Mouse (Mus musculus): Measurements from ENCODE around the gene Pvrig. TPM values are rescaled to one million over a fixed set of nuclear protein-coding genes. Genes with fewer than 3 reads are reported as not detected.
"Not testable (repeated sequence)": the region's sequence is repeated elsewhere in the genome, so short reads cannot be mapped to it uniquely, and the experiment has no call there.

Pvrig gene
- polyA plus RNA-seq (2015; fragmentation: Nextera tagmentation; extraction: Ambion mirVana) = not detected in 2 replicates

DNA sequence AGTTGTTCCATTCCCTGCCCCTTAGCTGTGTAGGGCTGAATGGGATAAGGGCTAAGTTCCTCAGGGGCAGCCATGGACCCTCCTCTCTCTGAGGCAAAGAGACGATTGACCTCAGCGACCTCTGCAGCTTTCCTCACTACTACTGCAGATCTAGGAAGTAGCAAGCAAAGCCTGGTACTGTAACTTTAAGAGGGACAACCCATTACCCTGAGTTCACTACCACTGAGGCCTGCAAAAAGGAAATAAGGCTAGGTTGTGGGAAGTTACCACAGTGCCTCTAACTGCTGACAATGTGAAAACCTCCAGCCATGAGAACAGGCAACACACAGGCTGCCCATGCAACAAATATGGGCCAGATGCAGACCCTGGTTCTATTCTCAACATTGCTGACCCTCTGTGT is at the start of gene Pvrig:
Gene Pvrig, plus strand, starts transcription at position 301 of the 400 bp plus-strand sequence.
- no peak for ATAC-seq (ENCODE audit: insufficient number of reproducible peaks, insufficient read depth, low FRiP score, low TSS enrichment, low read depth)
- H3K36me3 ChIP-seq = no peaks in the 10 kb centered on the region
- H3K4me1 ChIP-seq = no peaks in the 10 kb centered on the region
- H3K4me2 ChIP-seq = no peak within 1 kb of the TSS
- no peaks in the 10 kb centered on the region for H3K27me3 ChIP-seq
- H3K27ac ChIP-seq = no peak within 1 kb of the TSS
- 69% methylated on average over 2 of the region's 2 CpGs for WGBS
- H3K4me3 ChIP-seq = no peak within 1 kb of the TSS
- no peak within 1 kb of the TSS for H3K9ac ChIP-seq
- H3K9me3 ChIP-seq = no peaks in the 10 kb centered on the region

DNA sequence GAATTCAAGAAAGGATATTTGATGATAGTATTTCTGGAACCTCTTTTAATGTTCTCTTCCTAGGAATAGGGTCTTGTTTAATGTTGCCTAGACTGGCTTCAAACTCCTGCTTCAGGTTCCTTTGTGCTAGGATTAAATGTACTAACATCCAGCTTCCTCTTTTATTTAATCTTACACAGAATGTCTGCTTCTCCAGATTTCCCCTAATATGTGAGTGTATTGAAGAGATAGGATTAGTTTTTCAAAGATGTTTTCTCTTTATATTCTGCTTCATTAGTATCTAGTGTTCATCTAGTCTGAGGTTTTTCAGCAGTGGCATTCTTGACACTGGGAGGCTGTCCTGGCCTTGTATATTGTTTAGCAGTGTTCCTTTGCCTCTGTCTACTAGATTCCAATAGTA is 47.6 kb upstream of the Pvrig start:
- no peak overlapping the region for H3K4me2 ChIP-seq
- no peaks in the 10 kb centered on the region for H3K36me3 ChIP-seq
- no peak overlapping the region for H3K27ac ChIP-seq
- H3K9ac ChIP-seq = no peak overlapping the region
- ATAC-seq (ENCODE audit: insufficient number of reproducible peaks, insufficient read depth, low FRiP score, low TSS enrichment, low read depth) = no peak
- no peaks in the 10 kb centered on the region for H3K4me1 ChIP-seq
- no peaks in the 10 kb centered on the region for H3K27me3 ChIP-seq
- no peaks in the 10 kb centered on the region for H3K9me3 ChIP-seq
- H3K4me3 ChIP-seq = no peak overlapping the region

DNA sequence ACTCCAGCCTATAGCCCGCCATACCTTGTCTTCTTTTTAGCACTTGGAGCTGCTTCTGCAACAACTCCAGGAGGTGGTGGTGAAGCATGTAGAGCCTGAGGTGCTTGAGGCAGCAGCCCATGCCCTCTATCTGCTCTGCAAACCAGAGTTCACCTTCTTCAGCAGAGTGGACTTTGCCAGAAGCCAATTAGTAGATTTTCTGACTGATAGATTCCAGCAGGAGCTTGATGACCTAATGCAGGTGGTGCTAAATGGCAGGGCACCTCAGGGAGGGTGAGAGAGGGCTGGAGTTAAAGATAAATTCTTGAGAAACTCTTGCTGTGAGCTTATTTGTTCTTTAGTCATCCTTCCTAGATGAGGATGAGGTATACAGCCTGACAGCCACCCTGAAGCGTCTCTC is 42.1 kb upstream of the Pvrig start:
- Histone ChIP-seq H3K4me3 (no peak overlapping the region), H3K27ac (no peak overlapping the region)
- 83% methylated on average over 2 of the region's 2 CpGs for WGBS

DNA sequence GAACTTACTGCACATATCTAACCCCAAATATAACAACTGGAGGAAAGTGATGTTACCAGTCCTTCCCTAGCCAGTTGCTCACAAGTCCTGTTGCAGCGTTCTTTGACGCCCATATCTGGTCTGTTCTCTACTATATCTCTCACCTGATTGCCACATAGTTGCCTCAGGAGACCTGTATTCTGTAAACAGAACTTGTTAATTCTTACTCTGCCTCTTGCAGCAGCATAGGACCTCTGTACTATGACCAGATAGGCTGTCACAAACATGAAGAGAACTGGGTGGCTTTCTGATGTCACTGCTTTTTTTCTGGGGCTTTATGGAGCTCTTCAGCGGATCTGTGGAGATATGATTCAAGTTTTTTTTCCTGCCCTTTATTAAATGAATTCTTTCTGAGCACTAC is 29.0 kb upstream of the Pvrig start:
- H3K4me2 ChIP-seq = no peak overlapping the region
- 87% methylated on average over 3 of the region's 3 CpGs for WGBS
- H3K27ac ChIP-seq = no peak overlapping the region
- no peaks in the 10 kb centered on the region for H3K9me3 ChIP-seq
- H3K36me3 ChIP-seq = no peaks in the 10 kb centered on the region
- no peak overlapping the region for H3K9ac ChIP-seq
- no peak overlapping the region for H3K4me3 ChIP-seq
- H3K4me1 ChIP-seq = no peaks in the 10 kb centered on the region
- no peak for ATAC-seq (ENCODE audit: insufficient number of reproducible peaks, insufficient read depth, low FRiP score, low TSS enrichment, low read depth)
- H3K27me3 ChIP-seq = no peaks in the 10 kb centered on the region

More for the DNA sequence above, 42.1 kb upstream of the Pvrig start:
- H3K4me1 ChIP-seq = no peaks in the 10 kb centered on the region
- no peak overlapping the region for H3K9ac ChIP-seq
- ATAC-seq (ENCODE audit: insufficient number of reproducible peaks, insufficient read depth, low FRiP score, low TSS enrichment, low read depth) = no peak
- no peaks in the 10 kb centered on the region for H3K36me3 ChIP-seq
- H3K27me3 ChIP-seq = no peaks in the 10 kb centered on the region
- no peak overlapping the region for H3K4me2 ChIP-seq
- no peaks in the 10 kb centered on the region for H3K9me3 ChIP-seq

DNA sequence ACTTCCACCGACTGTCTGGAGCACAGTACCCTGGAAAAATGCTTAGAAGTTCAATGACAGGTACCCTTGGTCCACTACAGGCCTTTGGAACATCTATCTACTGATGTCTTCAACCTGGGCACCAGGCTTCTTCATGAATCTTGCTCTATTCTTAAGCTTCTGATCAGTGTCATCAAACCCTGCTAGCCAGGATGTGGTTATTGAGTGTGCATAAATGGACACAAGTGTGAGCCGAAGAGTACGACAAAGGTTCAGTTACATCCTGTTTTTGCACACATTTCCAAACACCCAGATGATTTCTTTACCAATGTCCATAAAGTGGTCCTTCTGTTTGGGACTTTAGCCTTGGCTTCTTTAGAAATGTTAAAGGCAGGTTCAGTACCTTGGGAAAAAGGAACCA is 1.5 kb downstream of the Pvrig start:
- Histone ChIP-seq H3K4me3 (no peak overlapping the region), H3K4me1 (no peaks in the 10 kb centered on the region), H3K4me2 (no peak overlapping the region), H3K36me3 (no peaks in the 10 kb centered on the region), H3K27ac (no peak overlapping the region), H3K9me3 (no peaks in the 10 kb centered on the region), H3K27me3 (no peaks in the 10 kb centered on the region), H3K9ac (no peak overlapping the region)
- 89% methylated on average over 3 of the region's 3 CpGs for WGBS
- no peak for ATAC-seq (ENCODE audit: insufficient number of reproducible peaks, insufficient read depth, low FRiP score, low TSS enrichment, low read depth)

DNA sequence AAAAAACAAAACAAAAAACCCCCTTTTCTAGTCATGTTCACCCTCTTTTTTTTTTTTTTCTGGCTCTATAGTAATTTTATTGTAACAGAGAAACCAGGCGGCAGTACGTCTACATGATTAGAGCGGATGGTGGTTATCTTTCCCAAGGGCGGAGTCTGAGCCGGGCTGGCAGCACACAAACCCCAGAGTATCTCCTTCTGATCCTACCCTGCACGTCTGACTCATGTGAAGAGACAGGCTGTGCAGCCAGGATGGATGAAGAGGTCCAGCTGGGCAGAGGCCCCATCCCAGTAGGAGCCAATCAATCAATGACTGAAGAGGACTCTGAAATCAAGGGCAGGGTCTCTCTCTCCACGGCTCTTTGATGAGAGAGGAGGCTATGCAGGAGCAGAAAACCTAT is 21.4 kb downstream of the Pvrig start:
- ATAC-seq (ENCODE audit: insufficient number of reproducible peaks, insufficient read depth, low FRiP score, low TSS enrichment, low read depth); H3K36me3 ChIP-seq; H3K4me2 ChIP-seq; H3K27me3 ChIP-seq; H3K27ac ChIP-seq; H3K4me1 ChIP-seq; H3K4me3 ChIP-seq; H3K9me3 ChIP-seq; H3K9ac ChIP-seq: not testable (repeated sequence)
- 86% methylated on average over 6 of the region's 7 CpGs for WGBS

DNA sequence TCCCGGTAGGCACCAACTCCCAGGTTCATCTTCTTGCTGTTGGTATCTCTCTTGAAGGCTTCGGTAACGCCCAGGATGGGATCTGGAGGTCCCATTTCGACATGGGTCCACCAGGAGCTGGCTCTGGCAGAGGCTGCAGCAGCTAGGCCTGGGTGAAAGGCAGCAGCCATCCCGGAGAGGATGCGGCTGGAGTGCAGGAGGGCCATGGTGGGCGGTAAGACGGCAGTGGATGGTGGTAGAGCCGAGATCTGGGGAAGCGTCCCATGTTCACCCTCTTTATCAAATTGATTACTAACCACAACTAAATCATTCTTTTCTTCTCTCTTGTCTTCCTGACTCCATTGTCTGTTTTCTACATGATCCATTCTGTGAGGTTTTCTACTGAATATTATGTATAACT is 23.6 kb downstream of the Pvrig start:
- H3K36me3 ChIP-seq; H3K27ac ChIP-seq; H3K27me3 ChIP-seq; H3K4me3 ChIP-seq; ATAC-seq (ENCODE audit: insufficient number of reproducible peaks, insufficient read depth, low FRiP score, low TSS enrichment, low read depth); H3K9ac ChIP-seq; H3K4me1 ChIP-seq; H3K4me2 ChIP-seq; H3K9me3 ChIP-seq: not testable (repeated sequence)
- WGBS = 90% methylated on average over 10 of the region's 10 CpGs

Other genes starting within 250 kb of the Pvrig start
- gene Zscan21, start 225.1 kb upstream of the Pvrig start, polyA plus RNA-seq (2015; fragmentation: Nextera tagmentation; extraction: Ambion mirVana) = 70.7 and 71.3 TPM in 2 replicates
- gene Zfp113, start 186.2 kb upstream of the Pvrig start, polyA plus RNA-seq (2015; fragmentation: Nextera tagmentation; extraction: Ambion mirVana) = 24.0 and 24.4 TPM in 2 replicates
- 308 and 342 TPM in 2 replicates for gene Cops6, start 180.9 kb upstream of the Pvrig start, polyA plus RNA-seq (2015; fragmentation: Nextera tagmentation; extraction: Ambion mirVana)
- gene Ap4m1, start 170.0 kb upstream of the Pvrig start, polyA plus RNA-seq (2015; fragmentation: Nextera tagmentation; extraction: Ambion mirVana) = 35.7 and 37.5 TPM in 2 replicates
- 191 and 201 TPM in 2 replicates for gene Mcm7, start 169.5 kb upstream of the Pvrig start, polyA plus RNA-seq (2015; fragmentation: Nextera tagmentation; extraction: Ambion mirVana)
- 94.2 and 101 TPM in 2 replicates for gene Taf6, start 154.5 kb upstream of the Pvrig start, polyA plus RNA-seq (2015; fragmentation: Nextera tagmentation; extraction: Ambion mirVana)
- 67.5 and 69.8 TPM in 2 replicates for gene Cnpy4, start 154.5 kb upstream of the Pvrig start, polyA plus RNA-seq (2015; fragmentation: Nextera tagmentation; extraction: Ambion mirVana)
- gene Mblac1, start 147.6 kb upstream of the Pvrig start, polyA plus RNA-seq (2015; fragmentation: Nextera tagmentation; extraction: Ambion mirVana) = 9.0 and 9.3 TPM in 2 replicates
- gene Nxpe5, start 116.1 kb upstream of the Pvrig start, polyA plus RNA-seq (2015; fragmentation: Nextera tagmentation; extraction: Ambion mirVana) = not detected in 2 replicates
- gene Lamtor4, start 86.5 kb upstream of the Pvrig start, polyA plus RNA-seq (2015; fragmentation: Nextera tagmentation; extraction: Ambion mirVana) = 61.2 and 63.5 TPM in 2 replicates
- gene BC037034, start 77.9 kb upstream of the Pvrig start, polyA plus RNA-seq (2015; fragmentation: Nextera tagmentation; extraction: Ambion mirVana) = 5.8 and 9.0 TPM in 2 replicates
- 3.7 and 4.2 TPM in 2 replicates for gene Gal3st4, start 69.1 kb upstream of the Pvrig start, polyA plus RNA-seq (2015; fragmentation: Nextera tagmentation; extraction: Ambion mirVana)
- 0.23 and 0.24 TPM in 2 replicates for gene Gm43720, start 62.0 kb upstream of the Pvrig start, polyA plus RNA-seq (2015; fragmentation: Nextera tagmentation; extraction: Ambion mirVana)
- gene Gpc2, start 62.0 kb upstream of the Pvrig start, polyA plus RNA-seq (2015; fragmentation: Nextera tagmentation; extraction: Ambion mirVana) = 47.6 and 49.1 TPM in 2 replicates
- 6.2 and 6.9 TPM in 2 replicates for gene Stag3, start 61.7 kb upstream of the Pvrig start, polyA plus RNA-seq (2015; fragmentation: Nextera tagmentation; extraction: Ambion mirVana)
- 56.7 and 64.1 TPM in 2 replicates for gene Zfp157, start 99.5 kb downstream of the Pvrig start, polyA plus RNA-seq (2015; fragmentation: Nextera tagmentation; extraction: Ambion mirVana)
- gene 1700123K08Rik, start 222.8 kb downstream of the Pvrig start, polyA plus RNA-seq (2015; fragmentation: Nextera tagmentation; extraction: Ambion mirVana) = not detected in 2 replicates